Mouse (Mus musculus) spleen, adult 2 months (tissue): ENCODE results near the gene Entpd7. TPM values are rescaled to one million over a fixed set of nuclear protein-coding genes. Genes with fewer than 3 reads are reported as not detected.

Experiments used
- DNase-seq, 2 experiments: peaks; one replicate each; pipeline versions ENCODE4 v3.0.0 to v3.0.0-alpha.2; 2012 to 2021; ENCODE audit warnings: low spot score in 2 of 2, low read depth in 1 of 2
- H3K27ac ChIP-seq: fragments of 200-500 bp; 2 replicates; pipeline ENCODE4 v1.5.1; 2012; ENCODE audit warnings: low read length, inconsistent platforms; ENCODE audit not compliant: insufficient read depth
- H3K27me3 ChIP-seq: fragments of 200-500 bp; 2 replicates; pipeline ENCODE4 v1.6.1; 2012; ENCODE audit warnings: mild to moderate bottlenecking, moderate library complexity, low read length, inconsistent platforms; ENCODE audit not compliant: control insufficient read depth, insufficient read depth
- H3K36me3 ChIP-seq: fragments of 200-500 bp; 2 replicates; pipeline ENCODE4 v1.6.1; 2012; ENCODE audit warnings: mild to moderate bottlenecking, low read length, inconsistent platforms; ENCODE audit not compliant: control insufficient read depth, insufficient read depth
- H3K4me1 ChIP-seq: fragments of 200-500 bp; 2 replicates; pipeline ENCODE4 v1.6.1; 2011; ENCODE audit warnings: inconsistent platforms; ENCODE audit not compliant: control insufficient read depth, insufficient read depth, insufficient read length
- H3K4me3 ChIP-seq: fragments of 200-500 bp; 2 replicates; pipeline ENCODE4 v1.5.1; 2011; ENCODE audit warnings: mild to moderate bottlenecking, inconsistent platforms; ENCODE audit not compliant: insufficient read depth, insufficient read length; ENCODE audit errors: extremely low read depth
- CTCF ChIP-seq: fragments of 200-500 bp; IDR thresholded peaks from 2 replicates; pipeline ENCODE4 v1.5.1; 2011; ENCODE audit warnings: mild to moderate bottlenecking, inconsistent platforms; ENCODE audit not compliant: insufficient read depth, insufficient read length, insufficient replicate concordance; ENCODE audit errors: extremely low read depth
- POLR2A ChIP-seq: fragments of 200-500 bp; IDR thresholded peaks from 2 replicates; pipeline ENCODE4 v1.6.1; 2011; ENCODE audit warnings: low read depth, low read length, inconsistent platforms
- WGBS: fragments of 180-500 bp; shearing (Covaris S2); methylation state at CpG from one replicate; pipeline ENCODE4 v1.1.7; 2018; 5-methylcytosine and 5-hydroxymethylcytosine counted together
- polyA plus RNA-seq: library from polyadenylated mRNA; depleted of rRNA; stranded (reverse); fragments of >200 nt; gene quantifications from 2 replicates; pipeline ENCODE4 v1.2.3, GENCODE M21; 2012

The Entpd7 gene
- polyA plus RNA-seq, 1 experiment = 3.5 TPM

DNA sequence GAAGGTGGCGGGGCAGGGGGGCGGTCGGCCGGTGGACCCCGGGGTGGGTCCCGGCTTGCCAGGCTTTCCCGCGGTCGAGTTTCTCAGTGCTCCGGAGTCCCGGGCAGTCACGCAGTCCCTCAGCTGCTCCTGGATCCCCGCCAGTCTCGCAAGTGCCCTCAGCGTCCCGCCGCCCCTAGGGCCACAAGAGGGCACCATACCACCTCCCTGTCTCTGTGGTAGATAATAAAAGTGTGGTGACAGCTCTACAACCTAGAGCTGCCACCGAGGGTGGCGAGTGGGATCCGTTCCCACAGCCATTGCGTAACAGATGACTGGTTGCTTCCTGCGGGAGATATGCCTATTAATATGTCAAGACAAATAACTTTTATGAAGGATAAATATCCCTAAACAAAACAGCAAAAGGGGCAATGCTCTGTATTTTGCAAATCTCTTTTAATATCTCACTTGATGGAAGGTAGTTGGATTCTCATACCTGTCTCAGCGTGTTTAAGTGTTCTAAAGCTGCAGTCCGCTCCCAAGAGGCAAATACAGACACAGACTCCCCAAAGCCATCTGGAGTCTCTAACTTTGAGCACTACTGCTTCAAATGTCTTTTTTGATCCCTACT is 63.9 kb downstream of the Entpd7 start:
- Histone ChIP-seq H3K27me3 (no peaks in the 10 kb centered on the region), H3K27ac (peak overlapping the region; percentile 98), H3K4me1 (no peaks in the 10 kb centered on the region; the same call in 1 of the 2 replicates), H3K4me3 (peak overlapping the region; percentile 73), H3K36me3 (peaks cover 4% of the 10 kb centered on the region)
- TF ChIP-seq CTCF = peak; percentile 86; the same call in 1 of the 2 replicates
- TF ChIP-seq POLR2A = no peak
- 1% methylated on average over 16 of the region's 24 CpGs for WGBS
- DNase-seq = peak; percentile 75 to 86

DNA sequence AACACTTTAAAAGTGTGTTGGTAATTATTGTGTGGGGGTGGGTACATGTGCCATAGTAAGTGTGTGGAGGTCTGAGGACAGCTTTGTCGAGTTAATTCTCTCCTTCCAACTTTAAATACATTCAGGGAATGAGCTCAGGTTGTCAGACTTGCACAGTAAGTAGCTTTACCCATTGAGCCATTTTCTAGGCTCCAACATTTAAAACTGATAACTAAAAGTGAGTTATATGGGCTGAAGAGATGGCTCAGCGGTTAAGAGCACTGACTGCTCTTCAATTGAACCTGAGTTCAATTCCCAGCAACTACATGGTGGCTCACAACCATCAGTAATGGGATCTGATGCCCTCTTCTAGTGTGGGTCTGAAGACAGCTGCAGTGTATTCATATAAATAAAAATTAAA is 64.8 kb downstream of the Entpd7 start:
- 73% methylated on average over 2 of the region's 2 CpGs for WGBS
- no peak for DNase-seq
- Histone ChIP-seq H3K4me1 (no peaks in the 10 kb centered on the region; the same call in 1 of the 2 replicates), H3K4me3 (no peak overlapping the region), H3K27me3 (no peaks in the 10 kb centered on the region), H3K36me3 (peaks cover 6% of the 10 kb centered on the region; the same call in 1 of the 2 replicates), H3K27ac (no peak overlapping the region)
- TF ChIP-seq CTCF (no peak), POLR2A (no peak)

GRCm38 (mm10) chr19:43754872-43755271 is 65.4 kb downstream of the Entpd7 start:
- 85% methylated on average over 2 of the region's 2 CpGs for WGBS
- no peaks in the 10 kb centered on the region for H3K27me3 ChIP-seq
- H3K27ac ChIP-seq = no peak overlapping the region
- peaks cover 9% of the 10 kb centered on the region; the same call in 1 of the 2 replicates for H3K36me3 ChIP-seq
- no peak overlapping the region for H3K4me3 ChIP-seq
- no peaks in the 10 kb centered on the region; the same call in 1 of the 2 replicates for H3K4me1 ChIP-seq
- DNase-seq = no peak
- TF ChIP-seq CTCF = no peak
- TF ChIP-seq POLR2A = no peak

DNA sequence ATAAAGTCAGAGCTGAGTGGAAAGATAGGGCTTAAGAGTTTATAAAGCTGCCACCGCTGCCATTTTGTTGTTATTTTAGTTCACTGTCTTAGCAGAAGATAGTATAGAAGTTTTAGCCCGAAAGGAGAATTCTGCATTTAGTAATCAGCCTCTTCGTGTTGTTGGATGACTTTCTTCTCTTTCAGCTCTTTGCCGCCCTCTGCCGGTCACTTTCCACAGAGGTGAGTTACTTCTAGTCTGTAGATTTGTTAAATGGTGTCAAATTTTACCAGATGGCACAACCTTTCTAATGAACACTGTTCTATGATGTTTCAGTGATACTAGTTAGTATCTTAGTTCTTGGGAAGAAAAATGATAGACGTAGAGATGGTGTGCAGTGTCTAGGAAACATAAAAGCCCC is 71.0 kb downstream of the Entpd7 start:
- H3K36me3 ChIP-seq = peaks cover 11% of the 10 kb centered on the region
- no peaks in the 10 kb centered on the region for H3K4me1 ChIP-seq
- H3K27me3 ChIP-seq = no peaks in the 10 kb centered on the region
- TF ChIP-seq CTCF (peak; percentile 65; the same call in 1 of the 2 replicates), POLR2A (no peak)
- no peak overlapping the region for H3K4me3 ChIP-seq
- WGBS = 21% methylated on average over 6 of the region's 6 CpGs
- DNase-seq = peak; percentile 66 to 73
- no peak overlapping the region for H3K27ac ChIP-seq

- no peaks in the 10 kb centered on the region for H3K4me1 ChIP-seq
- H3K36me3 ChIP-seq = peaks cover 12% of the 10 kb centered on the region
- H3K27me3 ChIP-seq = no peaks in the 10 kb centered on the region
- TF ChIP-seq POLR2A = no peak
- TF ChIP-seq CTCF = no peak
- DNase-seq = no peak
- no peak overlapping the region for H3K27ac ChIP-seq
- H3K4me3 ChIP-seq = no peak overlapping the region
Observed at GRCm38 (mm10) chr19:43761543-43762256, 72.2 kb downstream of the Entpd7 start.

- no peak for DNase-seq
- no peak overlapping the region for H3K4me3 ChIP-seq
- H3K27me3 ChIP-seq = no peaks in the 10 kb centered on the region
- no peaks in the 10 kb centered on the region for H3K4me1 ChIP-seq
- no peak overlapping the region for H3K27ac ChIP-seq
- peaks cover 12% of the 10 kb centered on the region for H3K36me3 ChIP-seq
- WGBS = 93% methylated on average over 2 of the region's 2 CpGs
- no peak for TF ChIP-seq POLR2A
- no peak for TF ChIP-seq CTCF
Observed at GRCm38 (mm10) chr19:43762410-43762809, 72.9 kb downstream of the Entpd7 start.

DNA sequence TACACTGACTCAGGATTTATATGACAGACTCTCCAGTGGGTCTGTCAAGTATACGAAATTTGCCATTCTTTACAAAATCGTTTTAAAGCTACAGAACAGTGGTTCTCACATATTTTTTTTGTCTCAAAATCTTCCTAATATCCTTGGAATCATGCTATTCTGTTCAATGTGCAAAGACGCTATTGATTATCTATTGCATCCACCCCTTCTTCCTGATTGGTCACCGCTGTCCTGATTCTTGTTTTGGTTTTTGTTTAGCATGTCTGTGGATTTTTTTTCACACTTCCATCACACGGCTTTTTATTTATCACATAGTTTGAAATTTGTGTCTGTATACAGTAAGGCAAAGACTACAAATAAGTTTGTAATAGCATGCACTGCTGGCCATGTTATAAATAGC is 77.0 kb downstream of the Entpd7 start:
- no peaks in the 10 kb centered on the region for H3K4me1 ChIP-seq
- H3K27me3 ChIP-seq = no peaks in the 10 kb centered on the region
- no peak for DNase-seq
- H3K4me3 ChIP-seq = no peak overlapping the region
- no peak overlapping the region for H3K27ac ChIP-seq
- H3K36me3 ChIP-seq = peaks cover 17% of the 10 kb centered on the region
- no peak for TF ChIP-seq POLR2A
- no peak for TF ChIP-seq CTCF
- WGBS = 94% methylated on average over 5 of the region's 5 CpGs
